Mouse (Mus musculus): Measurements from ENCODE around the gene Vmn2r-ps130.
"Not testable (repeated sequence)": the region's sequence is repeated elsewhere in the genome, so short reads cannot be mapped to it uniquely, and the experiment has no call there.

Vmn2r-ps130 gene

GRCm38 (mm10) chr17:23060866-23061265 lies at the start of gene Vmn2r-ps130:
TSS of gene Vmn2r-ps130 (plus strand) at chr17:23061166.
- DNase-seq (ENCODE audit: low read depth, low spot score): not testable (repeated sequence)

Measured in c-Kit-negative CD71-positive TER-119-positive erythroid progenitor cells, embryonic 14.5 days (primary cell).